Mouse (Mus musculus): Measurements from ENCODE around the gene Gm49510. TPM values are rescaled to one million over a fixed set of nuclear protein-coding genes. Genes with fewer than 3 reads are reported as not detected.

Gene Gm49510
- polyA plus RNA-seq, 1 experiment from 2014 or later: 0.74 TPM

Small RNA genes within 50 kb of the gene (microRNA-seq; reads per million reads assigned to microRNA genes)
- not detected for gene Mir6955

Other genes with a start within 250 kb of the Gm49510 start
- 0.05 and 0.16 TPM in 2 replicates for gene Elfn2, start 180.9 kb upstream of the Gm49510 start, polyA plus RNA-seq (2016; fragmentation: Nextera tagmentation; extraction: Ambion mirVana)
- 36.4 and 39.0 TPM in 2 replicates for gene Mfng, start 126.2 kb upstream of the Gm49510 start, polyA plus RNA-seq (2016; fragmentation: Nextera tagmentation; extraction: Ambion mirVana)
- gene Card10, start 96.6 kb upstream of the Gm49510 start, polyA plus RNA-seq (2016; fragmentation: Nextera tagmentation; extraction: Ambion mirVana): 3.3 and 4.3 TPM in 2 replicates
- gene Cdc42ep1, start 57.0 kb upstream of the Gm49510 start, polyA plus RNA-seq (2016; fragmentation: Nextera tagmentation; extraction: Ambion mirVana): 19.9 and 20.8 TPM in 2 replicates
- not detected in 2 replicates for gene Lgals2, start 44.1 kb upstream of the Gm49510 start, polyA plus RNA-seq (2016; fragmentation: Nextera tagmentation; extraction: Ambion mirVana)
- gene Gga1, start 22.5 kb upstream of the Gm49510 start, polyA plus RNA-seq (2016; fragmentation: Nextera tagmentation; extraction: Ambion mirVana): 52.0 and 53.5 TPM in 2 replicates
- gene Sh3bp1, start 101 bp downstream of the Gm49510 start, polyA plus RNA-seq (2016; fragmentation: Nextera tagmentation; extraction: Ambion mirVana): 35.6 and 36.1 TPM in 2 replicates
- gene Pdxp, start 14.3 kb downstream of the Gm49510 start, polyA plus RNA-seq (2016; fragmentation: Nextera tagmentation; extraction: Ambion mirVana): 32.6 and 36.5 TPM in 2 replicates
- 241 and 316 TPM in 2 replicates for gene Lgals1, start 27.1 kb downstream of the Gm49510 start, polyA plus RNA-seq (2016; fragmentation: Nextera tagmentation; extraction: Ambion mirVana)
- gene Nol12, start 35.3 kb downstream of the Gm49510 start, polyA plus RNA-seq (2016; fragmentation: Nextera tagmentation; extraction: Ambion mirVana): 69.2 and 71.5 TPM in 2 replicates
- gene Triobp, start 48.1 kb downstream of the Gm49510 start, polyA plus RNA-seq (2016; fragmentation: Nextera tagmentation; extraction: Ambion mirVana): 46.7 and 49.4 TPM in 2 replicates
- 371 and 392 TPM in 2 replicates for gene H1f0, start 128.8 kb downstream of the Gm49510 start, polyA plus RNA-seq (2016; fragmentation: Nextera tagmentation; extraction: Ambion mirVana)
- gene Galr3, start 142.2 kb downstream of the Gm49510 start, polyA plus RNA-seq (2016; fragmentation: Nextera tagmentation; extraction: Ambion mirVana): not detected in 2 replicates
- 57.7 and 61.8 TPM in 2 replicates for gene Ankrd54, start 163.2 kb downstream of the Gm49510 start, polyA plus RNA-seq (2016; fragmentation: Nextera tagmentation; extraction: Ambion mirVana)
- gene Eif3l, start 175.5 kb downstream of the Gm49510 start, polyA plus RNA-seq (2016; fragmentation: Nextera tagmentation; extraction: Ambion mirVana): 280 and 287 TPM in 2 replicates
- 7.3 and 7.4 TPM in 2 replicates for gene Micall1, start 209.2 kb downstream of the Gm49510 start, polyA plus RNA-seq (2016; fragmentation: Nextera tagmentation; extraction: Ambion mirVana)
- gene Polr2f, start 241.3 kb downstream of the Gm49510 start, polyA plus RNA-seq (2016; fragmentation: Nextera tagmentation; extraction: Ambion mirVana): 414 and 440 TPM in 2 replicates
- gene 1700088E04Rik, start 241.6 kb downstream of the Gm49510 start, polyA plus RNA-seq (2016; fragmentation: Nextera tagmentation; extraction: Ambion mirVana): 8.0 and 8.2 TPM in 2 replicates

Measured in embryonic facial prominence, embryonic 10.5 days (tissue).